Mouse (Mus musculus) thymus, adult 2 months (tissue): ENCODE data around the gene Mpc2.

Experiments used
- CTCF ChIP-seq: fragments of 200-500 bp; IDR thresholded peaks from 2 replicates; pipeline ENCODE4 v1.5.1; 2012; ENCODE audit warnings: mild to moderate bottlenecking, control low read depth, low read length, moderate library complexity, borderline replicate concordance; ENCODE audit not compliant: control insufficient read depth, poor library complexity, insufficient read depth; ENCODE audit errors: extremely low read depth
- POLR2A ChIP-seq: fragments of 200-500 bp; IDR thresholded peaks from 2 replicates; pipeline ENCODE4 v1.6.1; 2012; ENCODE audit warnings: mild to moderate bottlenecking, low read length, control low read depth, moderate library complexity; ENCODE audit not compliant: control insufficient read depth, poor library complexity, insufficient read depth; ENCODE audit errors: extremely low read depth

GRCm38 (mm10) chr1:165468971-165469370, 8.5 kb downstream of the Mpc2 start:
- TF ChIP-seq POLR2A (no peak), CTCF (no peak)
